Mouse (Mus musculus): ENCODE data around the gene Gss.

DNA sequence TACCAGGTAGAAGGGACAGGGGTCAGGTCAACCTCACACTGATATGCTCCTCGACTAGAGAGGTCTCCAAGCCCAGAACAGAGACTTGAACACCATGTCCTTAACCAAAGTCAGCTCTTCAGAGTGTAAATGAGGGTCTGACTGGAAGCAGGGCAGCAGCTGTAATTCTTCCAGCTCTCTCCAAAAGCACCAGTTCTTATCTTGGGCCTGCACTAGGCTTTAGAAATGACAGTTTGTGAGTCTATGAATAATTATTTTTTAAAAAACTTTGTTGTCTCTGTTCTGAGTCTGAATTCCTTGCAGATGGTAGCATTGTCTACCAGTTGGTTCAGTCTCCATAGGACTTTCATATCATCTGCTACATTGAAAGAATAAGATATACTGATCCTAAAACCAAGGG is 30.4 kb downstream of the Gss start:
- TF ChIP-seq POLR2A (IDR thresholded peaks at IDR 0.05; ENCODE audit: insufficient read depth, low read depth, low read length) (no peak), EP300 (IDR thresholded peaks at IDR 0.05; ENCODE audit: insufficient read depth, low read depth, low read length) (no peak)
